Mouse (Mus musculus) megakaryocyte progenitor cell, adult 5-6 weeks (primary cell): ENCODE measurements around the gene Plcb4. TPM values are rescaled to one million over a fixed set of nuclear protein-coding genes. Genes with fewer than 3 reads are reported as not detected.

ENCODE experiments used
- ATAC-seq: replicated peaks from 2 replicates; pipeline ENCODE4 v1.8.0; 2016; ENCODE audit warnings: mild to moderate bottlenecking, moderate TSS enrichment, inconsistent platforms; ENCODE audit not compliant: poor library complexity
- total RNA-seq, 2 experiments: library from RNA; stranded (forward) in 1 of 2; stranded (reverse) in 1 of 2; fragments of 157-497, 149-512 nt in 1 of 2; fragments of 200-1000 nt in 1 of 2; gene quantifications; 2 replicates each; pipeline versions ENCODE4 v1.2.3 to v1.2.4; 2015 to 2017

Plcb4 gene
- total RNA-seq, 2 experiments from 2014 or later: 17.7 to 29.9 TPM

DNA sequence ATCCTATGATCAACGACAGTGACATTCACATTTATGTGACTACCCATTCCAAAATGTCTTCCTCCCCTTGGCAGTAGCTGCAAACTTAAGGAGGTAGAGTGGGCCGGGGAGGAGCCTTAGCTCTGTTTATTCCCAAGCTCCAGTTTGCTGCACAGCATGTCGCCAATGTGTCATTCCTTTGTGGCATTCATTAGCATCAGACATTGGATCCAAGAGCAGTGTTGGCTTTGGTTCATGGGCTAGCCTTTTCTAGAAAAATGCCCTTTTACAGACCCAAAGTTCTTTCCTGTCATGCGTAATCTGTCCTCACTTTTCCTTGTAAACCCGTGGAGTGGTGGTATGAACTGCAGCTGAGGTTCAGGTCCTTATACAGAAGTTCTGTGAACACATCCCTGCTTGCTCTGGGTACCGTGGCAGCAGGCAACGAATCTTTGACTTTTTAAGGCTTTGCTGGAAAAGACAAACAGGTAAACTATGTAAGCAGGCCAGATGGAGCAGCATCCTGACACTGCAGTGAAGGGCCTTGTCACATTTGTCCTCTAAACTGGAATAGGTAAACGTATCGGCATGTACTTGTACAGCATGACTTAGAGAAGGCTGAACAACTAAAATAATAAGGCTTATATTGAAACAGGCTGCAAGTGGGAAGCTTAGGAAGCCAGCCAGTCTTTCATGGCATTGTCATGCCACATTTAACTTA is 270.4 kb downstream of the Plcb4 start:
- ATAC-seq: no peak

DNA sequence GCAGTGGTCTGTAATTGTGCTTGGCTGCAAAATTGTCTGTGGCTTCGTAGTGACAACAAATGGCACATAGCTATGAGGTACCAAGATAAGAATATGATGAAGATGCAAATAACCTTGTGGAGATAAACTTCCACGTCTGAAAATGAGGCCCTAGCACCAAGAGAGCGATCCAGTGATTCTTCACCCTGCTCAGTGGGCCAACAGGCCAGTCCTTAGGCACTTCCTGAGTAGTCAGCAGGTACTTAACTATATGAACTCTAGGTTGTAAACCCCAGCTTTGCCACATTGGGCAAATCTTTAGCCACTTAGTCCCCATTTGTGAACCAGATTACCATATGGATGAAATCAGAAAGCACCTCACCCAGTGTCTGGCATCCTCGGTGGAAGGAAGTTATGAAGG is 271.9 kb downstream of the Plcb4 start:
- no peak for ATAC-seq

GRCm38 (mm10) chr2:135932569-135932968 is 273.8 kb downstream of the Plcb4 start:
- ATAC-seq: peak; percentile 62

DNA sequence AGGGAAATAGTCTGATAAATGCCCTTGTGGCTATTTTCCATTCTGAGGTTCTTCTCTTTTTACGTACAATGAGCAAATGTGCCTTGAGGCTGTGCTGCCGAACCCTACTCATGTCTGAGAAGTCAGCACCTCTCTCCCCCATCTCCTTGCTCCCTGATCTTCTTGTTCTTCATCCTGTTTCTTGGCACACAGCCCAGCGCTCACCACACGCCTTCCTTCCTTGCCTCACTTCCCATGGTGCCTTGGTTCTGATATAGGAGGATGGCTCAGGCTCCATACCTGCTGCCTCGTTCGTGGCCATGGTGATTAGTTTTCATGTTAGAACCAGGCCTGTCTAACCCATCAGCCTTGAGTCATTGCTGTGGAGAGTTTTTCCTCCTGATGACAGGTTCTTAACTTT is 277.6 kb downstream of the Plcb4 start:
- ATAC-seq: peak; percentile 39; the same call in 1 of the 2 replicates

- ATAC-seq: no peak
Measured at GRCm38 (mm10) chr2:135937646-135938045, 278.8 kb downstream of the Plcb4 start.

- ATAC-seq: no peak
Measured at GRCm38 (mm10) chr2:135939933-135940332, 281.1 kb downstream of the Plcb4 start.

GRCm38 (mm10) chr2:135947839-135948238 is 289.0 kb downstream of the Plcb4 start:
- ATAC-seq: peak; percentile 44; the same call in 1 of the 2 replicates

GRCm38 (mm10) chr2:135954760-135955548 is 296.1 kb downstream of the Plcb4 start:
- no peak for ATAC-seq

DNA sequence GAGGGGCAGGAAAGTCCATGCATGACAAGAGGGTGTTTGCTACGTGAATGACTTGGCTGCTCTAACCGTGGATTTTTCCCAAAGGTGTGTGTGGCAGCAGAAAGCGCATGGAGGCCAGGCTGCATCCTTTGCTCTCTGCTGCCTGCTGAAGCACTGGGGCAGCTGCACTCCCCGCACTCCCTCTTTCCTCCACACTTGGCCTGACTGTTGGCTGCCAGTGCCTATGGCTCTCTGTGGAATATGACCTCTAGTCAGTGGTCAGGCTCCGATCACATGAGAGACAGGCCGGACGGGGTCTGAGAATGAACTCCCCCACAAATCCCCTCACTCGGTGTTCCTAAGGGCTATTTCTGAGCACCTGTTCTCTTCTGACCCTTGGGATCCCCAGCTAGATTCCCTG is 297.0 kb downstream of the Plcb4 start:
- ATAC-seq: no peak

DNA sequence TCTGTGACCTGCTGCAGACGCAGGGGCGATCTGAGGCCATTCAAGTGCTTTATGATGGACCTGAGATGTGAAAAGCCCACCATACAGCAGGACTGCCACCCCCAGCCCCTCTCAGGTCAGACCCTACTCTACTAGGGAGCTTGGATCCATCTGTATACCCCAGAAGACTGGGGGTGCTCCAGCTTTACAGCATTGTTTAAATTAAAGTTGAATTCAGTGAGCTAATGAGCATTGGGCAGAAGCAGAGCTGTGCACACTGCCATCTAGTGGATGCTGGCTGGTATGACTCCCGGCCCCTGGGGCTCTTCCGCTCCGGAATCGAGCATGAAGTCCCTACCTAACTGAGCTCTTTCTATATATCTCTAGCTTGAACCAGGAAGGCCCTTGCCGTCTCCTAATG is 298.9 kb downstream of the Plcb4 start:
- peak; percentile 99 for ATAC-seq

DNA sequence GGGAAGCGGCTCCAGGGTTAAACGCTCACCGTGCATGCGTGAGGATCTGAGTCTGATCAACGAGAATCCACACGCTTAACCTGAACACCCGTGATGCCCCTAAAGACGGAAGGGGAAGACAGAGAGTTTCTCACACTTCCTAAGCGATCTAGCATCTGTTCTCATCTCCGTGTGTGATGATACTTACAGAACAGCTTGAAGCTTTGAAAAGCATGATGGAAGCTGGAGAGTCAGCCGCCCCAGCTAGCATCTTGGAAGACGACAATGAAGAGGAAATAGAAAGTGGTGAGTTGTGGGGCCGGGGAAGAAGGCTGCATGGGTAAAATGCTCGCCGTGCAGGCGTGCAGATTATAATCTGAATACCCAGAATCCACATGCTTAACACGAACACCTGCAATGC is 299.6 kb downstream of the Plcb4 start:
- no peak for ATAC-seq

DNA sequence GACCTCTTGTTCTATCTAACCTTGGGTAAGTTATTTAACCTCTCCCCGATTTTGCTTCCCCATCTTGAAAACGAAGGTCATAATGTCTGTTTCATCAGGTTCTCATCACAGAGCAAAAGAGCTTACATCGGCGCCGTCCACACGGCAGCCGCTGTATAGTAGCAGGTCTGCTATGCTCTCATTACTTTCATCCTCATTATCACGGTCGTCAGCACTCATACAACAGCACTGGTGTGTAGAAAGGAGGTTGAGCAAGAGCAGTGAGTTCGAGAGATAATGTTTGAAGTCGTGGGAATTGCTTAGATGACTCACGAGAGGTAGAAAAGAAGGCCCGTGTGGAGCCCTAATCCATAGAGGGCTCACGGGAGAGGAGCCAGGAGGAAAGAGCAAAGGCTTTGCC is 304.3 kb downstream of the Plcb4 start:
- ATAC-seq: no peak

GRCm38 (mm10) chr2:135966871-135967557 is 308.2 kb downstream of the Plcb4 start:
- ATAC-seq: peak; percentile 95

GRCm38 (mm10) chr2:135968159-135968558 is 309.3 kb downstream of the Plcb4 start:
- ATAC-seq: no peak

GRCm38 (mm10) chr2:135970902-135971301 is 312.1 kb downstream of the Plcb4 start:
- ATAC-seq: no peak

GRCm38 (mm10) chr2:135975978-135976377 is 317.2 kb downstream of the Plcb4 start:
- ATAC-seq: no peak

- ATAC-seq: no peak
Measured at GRCm38 (mm10) chr2:135978790-135979189, 320.0 kb downstream of the Plcb4 start.

DNA sequence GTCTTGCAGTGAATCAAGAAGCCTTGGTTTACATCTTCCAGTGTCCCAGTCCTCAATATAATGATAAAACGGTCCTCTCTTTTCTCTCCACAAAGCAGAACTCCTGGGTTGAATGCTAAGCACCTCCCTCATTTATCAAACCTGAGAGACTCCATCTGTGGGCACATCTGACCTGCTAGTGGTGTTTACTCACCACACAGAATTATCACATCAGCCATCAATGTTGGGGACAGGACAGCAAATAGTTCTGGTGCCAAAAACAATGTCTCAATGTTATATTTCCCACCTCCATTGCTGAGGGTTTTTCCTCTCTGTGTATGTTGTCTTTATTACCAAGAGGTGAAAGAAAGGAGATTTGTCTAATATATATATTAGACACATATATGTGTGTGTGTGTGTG is 321.6 kb downstream of the Plcb4 start:
- no peak for ATAC-seq

GRCm38 (mm10) chr2:135983972-135984371 is 325.2 kb downstream of the Plcb4 start:
- ATAC-seq: peak; percentile 49; the same call in 1 of the 2 replicates

DNA sequence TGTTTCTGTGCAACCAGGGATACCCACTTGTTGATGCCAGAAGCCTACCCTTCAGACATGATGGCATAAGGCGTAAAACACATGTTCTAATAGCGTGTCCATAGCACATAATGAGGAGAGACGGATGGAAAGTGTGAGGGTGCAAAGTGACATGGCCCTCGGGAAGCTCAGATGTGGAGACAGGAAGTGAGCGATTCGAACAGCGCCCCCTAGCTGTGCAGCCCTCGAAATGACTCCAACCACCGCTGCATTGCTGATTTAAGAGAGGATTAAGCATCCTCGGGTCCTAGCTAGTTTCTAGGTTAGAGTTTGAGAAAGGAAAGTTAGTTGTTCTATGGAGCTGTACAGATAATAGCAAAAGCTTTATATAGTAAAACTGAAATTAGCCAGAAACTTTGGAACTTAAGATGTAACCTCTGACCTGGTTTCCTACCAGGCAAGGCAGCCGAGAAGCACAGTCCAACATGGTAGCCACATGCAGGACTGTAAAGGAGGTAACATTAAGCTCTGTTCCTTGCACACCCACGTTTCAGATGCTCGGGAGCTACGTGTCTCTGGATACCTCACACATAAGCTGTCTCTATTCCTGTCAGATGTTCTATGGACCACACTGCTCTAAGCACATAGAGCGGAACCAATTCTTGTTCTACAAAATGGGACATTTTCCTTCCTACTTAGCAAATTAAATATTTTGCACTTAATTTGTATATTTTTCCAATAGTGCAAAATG is 326.9 kb downstream of the Plcb4 start:
- peak; percentile 40; the same call in 1 of the 2 replicates for ATAC-seq

- ATAC-seq: peak; percentile 77
Measured at GRCm38 (mm10) chr2:135988475-135988874, 329.7 kb downstream of the Plcb4 start.
